Mouse (Mus musculus) small intestine, adult 2 months (tissue): Measurements from ENCODE around the gene Coro1c.

Experiments
- CTCF ChIP-seq: fragments of 200-500 bp; IDR thresholded peaks from 2 replicates; pipeline ENCODE4 v1.5.1; 2012; ENCODE audit warnings: low read depth, mild to moderate bottlenecking, control low read depth, inconsistent platforms, low read length, moderate library complexity, mixed read lengths; ENCODE audit not compliant: insufficient replicate concordance, insufficient read length; ENCODE audit errors: extremely low read depth
- POLR2A ChIP-seq: fragments of 200-500 bp; IDR thresholded peaks from 2 replicates; pipeline ENCODE4 v1.6.1; 2012; ENCODE audit warnings: low read depth, mild to moderate bottlenecking, control low read depth, inconsistent platforms, low read length, moderate library complexity

GRCm38 (mm10) chr5:113815041-113815389, 93.5 kb downstream of the Coro1c start:
- TF ChIP-seq POLR2A, result no peak
- TF ChIP-seq CTCF, result no peak
